Mouse (Mus musculus) liver, postnatal 0 days (tissue): ENCODE results near the gene Dnali1.

Experiments
- CTCF ChIP-seq: sonication (generic); IDR thresholded peaks from 2 replicates; pipeline ENCODE4 v1.5.1; 2016; ENCODE audit warnings: antibody characterized with exemption, low read depth
- EP300 ChIP-seq: IDR thresholded peaks from 2 replicates; pipeline ENCODE4 v1.6.1; 2016; ENCODE audit warnings: antibody characterized with exemption, low read depth, mild to moderate bottlenecking

- TF ChIP-seq CTCF (peak; percentile 42), EP300 (no peak)
Measured at GRCm38 (mm10) chr4:125020780-125021538, 44.5 kb downstream of the Dnali1 start.
